Mouse (Mus musculus): ENCODE data around the gene Lin28b.

Gene Lin28b

DNA sequence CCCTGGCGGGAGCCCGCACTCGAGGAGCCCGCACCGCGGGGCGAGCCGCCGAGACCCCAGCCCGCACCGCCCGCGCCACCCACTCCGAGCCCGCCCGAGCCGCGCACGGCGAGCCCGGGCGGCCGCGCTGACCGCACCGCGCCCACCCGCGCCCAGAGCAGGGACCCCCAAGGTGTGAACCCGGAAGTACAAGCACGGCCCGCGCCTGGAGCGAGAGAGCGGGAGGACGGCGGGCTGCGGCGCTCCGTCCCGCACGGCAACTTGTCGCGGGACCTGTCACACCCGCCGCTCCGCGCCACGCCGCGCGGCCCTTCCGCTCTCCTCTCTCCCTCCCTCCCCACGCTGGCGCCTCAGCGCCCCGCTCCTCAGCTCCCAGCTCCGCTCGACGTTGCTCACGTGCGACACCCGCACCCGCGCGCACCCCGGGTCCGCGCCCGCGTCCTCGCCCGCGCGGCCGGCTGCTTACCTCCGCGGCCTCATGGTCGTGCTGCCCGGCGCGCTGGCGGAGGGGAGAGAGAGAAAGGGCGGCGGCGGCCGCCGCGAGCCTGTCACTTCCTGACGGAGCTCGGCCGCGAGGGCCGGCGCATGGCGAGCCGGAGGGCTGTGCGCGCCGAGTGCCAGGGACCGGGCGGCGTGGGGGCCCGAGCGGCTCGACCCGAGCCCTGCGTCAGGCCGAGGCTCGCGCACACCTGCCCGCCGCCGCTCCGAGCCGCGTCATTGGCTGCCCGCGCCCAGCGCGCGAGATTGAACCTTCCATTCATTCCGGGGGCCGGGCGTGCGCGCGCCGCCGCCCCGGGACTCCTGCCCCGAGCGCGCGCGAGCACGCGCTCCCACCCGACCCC, at the start of gene Lin28b:
Gene Lin28b, minus strand, starts transcription at position 635 of the 842 bp plus-strand sequence.
- in situ Hi-C loops (cut with MboI; ENCODE audit: low sequenced_read_pairs) = no loop called here

- in situ Hi-C loops (cut with MboI; ENCODE audit: low sequenced_read_pairs) = no loop called here
Observed at GRCm38 (mm10) chr10:45511764-45512163, 25.6 kb upstream of the Lin28b start.

- in situ Hi-C loops (cut with MboI; ENCODE audit: low sequenced_read_pairs) = no loop called here
Observed at GRCm38 (mm10) chr10:45510662-45511061, 24.5 kb upstream of the Lin28b start.

GRCm38 (mm10) chr10:45500259-45500658, 14.1 kb upstream of the Lin28b start:
- in situ Hi-C loops (cut with MboI; ENCODE audit: low sequenced_read_pairs) = no loop called here

GRCm38 (mm10) chr10:45486603-45486946, 380 bp upstream of the Lin28b start:
- in situ Hi-C loops (cut with MboI; ENCODE audit: low sequenced_read_pairs) = no loop called here

GRCm38 (mm10) chr10:45485226-45485760, 902 bp downstream of the Lin28b start:
- in situ Hi-C loops (cut with MboI; ENCODE audit: low sequenced_read_pairs) = no loop called here

DNA sequence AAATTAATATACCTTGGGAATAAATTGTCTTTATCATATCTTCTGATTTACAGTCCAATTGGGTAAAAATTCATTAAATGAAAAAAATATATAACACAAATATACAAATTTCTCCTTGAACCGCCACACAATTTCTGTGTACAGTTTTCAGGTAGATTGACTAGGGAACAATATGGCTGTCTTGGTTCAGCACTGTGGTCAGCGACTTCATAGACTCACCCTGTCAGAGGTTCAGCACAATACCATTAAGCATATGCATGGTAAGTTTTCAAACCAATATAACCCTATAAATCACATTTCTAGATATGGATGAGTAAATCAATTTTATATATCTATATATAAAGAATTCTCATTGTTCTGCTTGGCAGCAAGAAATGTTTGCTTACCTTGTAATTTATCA, 3.0 kb downstream of the Lin28b start:
- in situ Hi-C loops (cut with MboI; ENCODE audit: low sequenced_read_pairs) = no loop called here

DNA sequence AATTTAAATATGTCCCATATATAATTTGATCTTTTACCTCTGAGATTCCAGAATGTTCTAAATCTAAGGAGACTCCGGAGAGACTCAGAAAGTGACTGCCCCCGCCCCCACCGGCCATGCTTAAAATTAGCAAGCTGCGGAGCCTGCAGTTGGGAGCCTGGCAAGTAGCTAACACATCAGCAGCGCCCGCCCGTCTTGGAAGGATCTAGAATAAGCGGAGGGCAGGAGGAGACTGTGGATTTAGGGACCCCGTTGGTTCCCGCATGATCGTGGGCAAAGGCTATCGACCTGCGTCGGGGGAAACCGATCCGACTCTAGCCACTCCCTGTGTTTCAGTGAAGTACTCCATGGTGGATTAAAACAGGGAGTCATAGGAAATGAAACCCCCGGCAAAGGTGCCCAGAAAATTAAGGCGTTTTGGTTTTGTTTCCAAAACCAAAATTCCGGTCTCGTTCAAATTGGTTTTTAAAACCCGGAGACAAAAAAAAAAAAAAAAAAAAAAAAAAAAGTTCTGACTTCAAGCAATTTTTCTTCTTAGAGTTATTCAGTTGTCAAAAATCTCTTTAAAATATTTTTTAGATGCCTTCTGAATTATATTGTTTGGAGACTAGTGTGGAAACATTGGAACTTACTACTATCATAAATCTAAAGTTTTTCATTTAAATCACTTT, 12.4 kb downstream of the Lin28b start:
- in situ Hi-C loops (cut with MboI; ENCODE audit: low sequenced_read_pairs) = no loop called here

DNA sequence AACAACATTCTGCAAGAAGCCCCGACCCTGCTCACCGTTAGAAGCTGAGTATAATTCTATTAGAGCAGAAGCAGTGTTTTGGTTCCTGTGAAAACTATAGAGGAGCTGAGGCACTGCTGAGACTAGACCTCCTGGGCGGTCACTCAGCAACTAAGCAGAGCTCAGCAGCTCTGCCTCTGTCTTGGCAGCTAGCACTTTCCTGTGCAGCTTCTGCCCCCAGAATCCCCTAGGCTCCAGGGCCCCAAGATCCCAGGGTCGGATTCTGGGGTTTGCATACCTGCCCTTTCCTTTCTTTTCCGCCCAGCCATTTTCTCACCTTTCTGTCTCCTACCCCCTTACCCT, 13.1 kb downstream of the Lin28b start:
- in situ Hi-C loops (cut with MboI; ENCODE audit: low sequenced_read_pairs) = no loop called here

GRCm38 (mm10) chr10:45472431-45473142, 13.6 kb downstream of the Lin28b start:
- in situ Hi-C loops (cut with MboI; ENCODE audit: low sequenced_read_pairs) = no loop called here

DNA sequence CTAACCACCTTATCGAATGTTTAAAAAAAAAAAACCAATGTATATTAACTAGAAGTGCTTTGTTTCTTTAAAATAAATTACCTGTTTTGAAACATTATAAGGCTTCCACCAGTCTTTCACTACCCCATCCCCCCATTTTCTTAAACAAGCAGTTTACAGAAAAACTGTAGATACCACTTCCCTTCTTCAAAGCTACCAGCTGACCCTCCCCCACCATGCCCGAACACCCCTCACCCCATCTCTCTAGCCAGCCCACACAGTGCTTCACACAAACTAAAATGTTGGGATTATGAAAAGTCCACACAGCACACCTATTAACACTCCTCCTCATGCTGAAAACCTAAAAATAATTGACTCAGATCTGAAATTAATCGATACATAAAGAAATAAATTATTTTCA, 14.9 kb downstream of the Lin28b start:
- in situ Hi-C loops (cut with MboI; ENCODE audit: low sequenced_read_pairs) = no loop called here

GRCm38 (mm10) chr10:45470079-45470739, 16.0 kb downstream of the Lin28b start:
- in situ Hi-C loops (cut with MboI; ENCODE audit: low sequenced_read_pairs) = no loop called here

DNA sequence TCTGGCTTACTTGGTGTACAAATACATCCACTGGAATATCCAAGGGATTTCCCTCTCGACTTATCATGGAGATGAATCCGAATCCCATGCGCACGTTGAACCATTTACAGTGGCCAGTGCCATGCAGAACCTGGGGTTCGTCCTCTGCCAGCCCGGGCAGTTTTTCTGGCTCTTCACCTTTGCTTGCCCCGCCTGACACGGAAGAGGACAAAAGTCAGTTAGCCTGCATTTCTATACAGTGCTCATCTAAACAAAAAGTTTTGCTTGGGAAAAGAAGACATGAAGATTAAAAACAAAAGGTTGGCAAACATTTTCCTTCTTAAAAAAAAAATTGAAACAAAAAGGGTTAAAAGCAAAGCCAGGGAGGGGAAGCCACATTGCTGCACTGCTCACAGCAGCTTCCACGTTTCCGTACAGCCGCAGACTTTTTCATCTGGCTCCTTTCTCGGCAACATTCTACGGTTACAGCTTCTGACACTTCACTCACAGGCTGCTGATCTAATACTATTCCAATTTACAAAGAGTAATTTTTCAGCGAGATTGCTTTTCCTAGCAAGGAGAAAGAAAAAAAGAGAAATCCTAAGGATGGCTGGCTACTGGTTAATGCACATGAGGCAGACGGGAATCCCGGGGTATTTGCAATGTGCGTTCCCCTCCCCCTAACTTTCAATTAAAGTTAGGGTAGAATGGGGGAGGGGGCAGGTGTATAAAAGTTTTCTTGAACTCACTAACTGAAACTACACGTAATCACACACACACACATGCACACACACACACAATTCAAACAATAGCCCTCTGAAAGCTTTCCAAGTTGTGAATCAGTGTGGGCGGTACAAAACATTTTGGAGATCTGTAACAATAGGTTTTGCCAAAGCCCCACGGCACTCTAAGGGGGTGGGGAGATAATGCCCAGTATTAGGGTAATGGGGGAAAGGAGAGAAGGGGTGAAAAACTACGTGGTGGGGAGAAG, 16.9 kb downstream of the Lin28b start:
- in situ Hi-C loops (cut with MboI; ENCODE audit: low sequenced_read_pairs) = no loop called here

DNA sequence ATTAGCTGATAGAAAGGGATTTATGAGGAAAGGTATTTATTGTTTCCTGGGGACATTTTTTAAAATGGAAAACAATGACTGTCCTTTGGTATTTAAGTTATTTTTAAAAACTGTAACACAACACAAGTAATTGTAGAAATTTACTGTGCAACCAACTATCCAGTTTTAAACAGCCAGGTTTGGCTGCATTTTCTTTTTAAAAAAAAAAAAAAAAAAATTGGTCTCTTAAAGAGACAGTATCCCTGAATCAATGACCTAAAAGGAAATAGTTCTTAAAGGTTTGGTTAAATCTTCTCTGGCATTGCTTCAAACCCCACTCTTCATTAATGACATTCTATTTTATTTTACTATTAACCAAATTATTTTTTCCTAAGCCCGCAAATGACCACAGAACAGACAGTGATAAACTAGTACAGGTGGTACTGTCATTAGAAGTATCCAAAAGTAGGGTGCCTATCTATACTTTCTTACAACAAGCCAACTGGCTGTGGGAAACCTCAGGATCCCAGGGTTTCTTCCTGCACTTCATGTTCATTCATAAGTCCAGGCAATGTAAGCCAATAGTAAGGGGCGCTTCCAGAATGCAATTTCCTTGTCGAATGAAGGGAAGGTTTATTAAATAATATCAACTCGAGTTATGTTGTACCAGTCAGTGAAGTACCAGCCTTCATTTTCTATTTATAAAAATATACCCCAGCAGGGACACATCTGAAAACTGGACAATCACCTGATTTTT, 17.8 kb downstream of the Lin28b start:
- in situ Hi-C loops (cut with MboI; ENCODE audit: low sequenced_read_pairs) = no loop called here

DNA sequence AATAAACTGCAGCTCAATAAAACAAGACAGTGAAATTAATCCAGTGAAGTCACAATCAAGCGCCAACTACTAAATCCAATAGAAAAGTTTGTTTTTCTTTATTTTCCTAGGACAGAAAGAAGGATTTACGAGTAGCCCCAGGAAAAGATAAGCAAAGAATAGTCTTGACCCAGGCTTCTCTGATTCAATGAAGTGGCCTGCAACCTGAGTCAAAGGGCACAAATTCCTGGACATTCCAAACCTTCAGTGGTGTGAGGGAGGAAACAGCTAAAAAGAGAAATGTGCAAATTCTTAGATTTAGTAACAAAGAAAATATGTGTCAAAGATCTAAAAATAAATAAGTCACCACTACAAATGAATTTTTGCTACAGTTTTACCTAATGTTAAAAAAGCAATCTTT, 27.6 kb downstream of the Lin28b start:
- in situ Hi-C loops (cut with MboI; ENCODE audit: low sequenced_read_pairs) = no loop called here

GRCm38 (mm10) chr10:45458074-45458473, 28.1 kb downstream of the Lin28b start:
- in situ Hi-C loops (cut with MboI; ENCODE audit: low sequenced_read_pairs) = no loop called here

DNA sequence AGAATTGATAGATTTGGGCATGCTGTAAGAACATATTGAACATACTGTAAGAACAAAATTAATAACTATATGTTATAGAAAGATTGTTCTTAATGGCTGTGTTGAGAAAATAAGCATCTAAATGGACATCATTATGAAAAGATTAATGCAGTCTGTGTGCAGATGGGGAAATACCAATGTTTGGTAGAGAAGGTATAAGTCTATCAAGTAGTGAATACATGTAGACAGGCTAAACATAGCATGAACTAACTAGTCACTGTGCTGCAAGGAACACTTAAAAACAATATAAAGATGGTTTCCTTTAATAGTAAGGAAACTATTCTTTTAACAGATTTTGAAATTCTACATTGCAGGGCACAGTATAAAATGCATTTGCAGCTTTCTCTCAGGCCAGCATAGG, 39.6 kb downstream of the Lin28b start:
- in situ Hi-C loops (cut with MboI; ENCODE audit: low sequenced_read_pairs) = no loop called here

DNA sequence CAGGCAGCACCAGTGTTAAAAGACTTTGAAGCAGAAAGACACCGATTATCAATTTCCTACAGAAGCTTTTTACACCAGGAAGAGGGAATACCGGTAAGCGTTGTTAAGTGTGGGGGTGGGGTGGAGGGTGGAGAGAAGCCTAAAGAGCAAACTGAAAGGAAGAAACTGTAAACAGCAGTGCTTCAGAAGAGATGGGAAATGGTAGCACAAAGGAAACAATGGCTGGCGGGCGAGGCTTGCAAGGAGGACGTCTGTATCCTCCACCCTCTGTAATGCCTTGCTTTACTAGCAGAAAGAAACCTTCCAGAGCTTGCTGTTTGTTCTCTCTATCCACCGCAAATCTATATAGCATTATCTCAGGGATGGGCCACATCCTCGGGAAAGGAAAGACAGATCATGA, 40.0 kb downstream of the Lin28b start:
- in situ Hi-C loops (cut with MboI; ENCODE audit: low sequenced_read_pairs) = no loop called here

DNA sequence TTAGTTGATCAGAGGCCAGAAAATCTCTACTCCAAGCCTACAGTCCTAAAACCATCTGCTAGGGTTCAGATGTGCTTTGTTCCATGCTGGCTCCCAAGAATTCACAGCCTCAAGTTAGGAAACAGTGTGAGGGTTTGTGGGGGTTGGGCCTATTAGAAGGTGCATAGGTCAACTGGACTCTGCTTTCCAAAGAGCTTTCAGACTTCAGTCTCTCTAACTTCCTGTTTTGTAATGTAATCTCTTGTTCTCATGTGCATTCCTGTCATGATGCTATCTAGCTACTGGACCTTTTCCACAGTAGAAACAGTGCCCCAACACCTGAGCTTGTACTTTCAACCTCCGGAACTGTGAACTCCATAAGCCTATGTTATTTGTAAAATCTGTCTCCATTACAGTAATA, 63.8 kb downstream of the Lin28b start:
- in situ Hi-C loops (cut with MboI; ENCODE audit: low sequenced_read_pairs) = no loop called here

Data from CH12F3 (cell line).